Mouse (Mus musculus) ZHBTc4 (cell line): ENCODE results near the gene Ccdc73.
A peak's percentile ranks its signal among the peaks of the same experiment; 100 is the strongest.
"Not testable (repeated sequence)": the region's sequence is repeated elsewhere in the genome, so short reads cannot be mapped to it uniquely, and the experiment has no call there.

ENCODE experiments used
- DNase-seq: peaks from one replicate; pipeline ENCODE4 v3.0.0-alpha.2; 2011; ENCODE audit warnings: low read depth, low spot score

Ccdc73 gene

DNA sequence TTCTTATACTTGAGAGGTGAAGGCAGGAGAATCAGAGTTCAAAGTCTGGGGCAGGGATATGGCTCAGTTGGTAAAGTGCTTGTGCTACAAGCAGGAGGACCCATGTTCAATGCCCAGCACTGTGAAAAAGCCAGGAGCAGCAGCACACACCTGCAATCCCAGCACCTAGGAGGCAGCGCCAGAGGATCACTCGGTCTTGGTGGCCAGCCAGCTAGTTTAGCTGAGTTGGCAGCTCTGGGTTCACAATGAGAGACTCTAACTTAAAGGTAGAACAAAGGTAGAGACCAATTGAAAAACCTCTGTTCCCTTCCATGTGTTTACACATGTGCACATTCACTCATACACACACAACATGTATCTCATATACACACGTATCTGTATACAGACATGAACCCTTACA, 1.5 kb downstream of the Ccdc73 start:
- no peak for DNase-seq

DNA sequence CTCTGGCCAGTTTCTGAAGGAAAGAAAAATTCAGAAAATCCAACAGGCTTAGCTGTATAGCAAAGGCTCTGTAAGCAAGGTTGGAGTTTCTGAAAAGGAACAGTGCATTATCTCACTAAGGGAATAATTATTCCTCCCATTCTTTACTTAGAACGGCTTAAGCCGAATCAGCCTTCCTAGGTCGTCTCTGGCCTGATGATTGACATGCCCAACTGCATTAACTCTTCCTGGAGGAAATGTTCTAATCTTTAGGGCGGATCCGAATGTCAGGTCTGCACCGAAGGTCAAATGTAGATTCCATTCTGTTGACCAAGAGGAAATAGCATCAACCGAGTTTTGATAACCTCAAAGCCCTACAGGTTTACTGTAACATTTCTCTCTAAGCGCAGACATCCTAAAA, 11.2 kb downstream of the Ccdc73 start:
- DNase-seq, result peak; percentile 13

DNA sequence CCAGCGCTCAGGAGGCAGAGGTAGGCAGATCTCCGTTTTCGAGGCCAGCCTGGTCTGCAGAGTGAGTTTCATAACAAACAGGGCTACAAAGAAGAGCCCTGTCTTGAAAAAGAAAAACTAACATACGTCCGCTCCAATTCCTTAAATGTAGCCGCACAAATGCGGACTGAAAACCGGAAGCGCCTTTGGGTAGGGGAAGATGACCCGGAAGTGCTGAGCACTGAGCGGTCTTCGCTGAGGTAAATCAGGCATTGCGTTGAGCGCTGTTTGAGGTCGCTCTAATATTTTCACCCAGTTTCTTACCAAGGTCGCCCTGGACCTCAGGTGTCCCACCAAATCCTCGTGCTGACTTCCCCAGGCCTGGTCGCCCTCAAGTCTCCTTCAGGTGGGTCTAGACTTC, 18.5 kb downstream of the Ccdc73 start:
- DNase-seq, result peak; percentile 30

DNA sequence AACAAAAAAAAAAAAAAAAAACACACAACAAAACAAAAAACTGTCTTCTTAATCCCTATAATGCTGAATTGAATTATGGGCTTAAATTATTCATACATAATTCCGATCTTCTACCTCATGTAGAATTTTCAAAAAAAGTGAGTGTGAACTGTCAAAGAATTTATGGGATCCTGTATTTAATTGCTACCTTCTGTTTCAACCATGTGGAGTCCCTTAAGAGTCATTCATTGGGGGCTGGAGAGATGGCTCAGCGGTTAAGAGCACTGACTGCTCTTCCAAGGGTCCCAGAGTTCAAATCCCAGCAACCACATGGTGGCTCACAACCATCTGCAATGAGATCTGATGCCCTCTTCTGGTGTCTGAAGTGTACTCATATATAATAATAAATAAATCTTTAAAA, 19.7 kb downstream of the Ccdc73 start:
- not testable (repeated sequence) for DNase-seq

DNA sequence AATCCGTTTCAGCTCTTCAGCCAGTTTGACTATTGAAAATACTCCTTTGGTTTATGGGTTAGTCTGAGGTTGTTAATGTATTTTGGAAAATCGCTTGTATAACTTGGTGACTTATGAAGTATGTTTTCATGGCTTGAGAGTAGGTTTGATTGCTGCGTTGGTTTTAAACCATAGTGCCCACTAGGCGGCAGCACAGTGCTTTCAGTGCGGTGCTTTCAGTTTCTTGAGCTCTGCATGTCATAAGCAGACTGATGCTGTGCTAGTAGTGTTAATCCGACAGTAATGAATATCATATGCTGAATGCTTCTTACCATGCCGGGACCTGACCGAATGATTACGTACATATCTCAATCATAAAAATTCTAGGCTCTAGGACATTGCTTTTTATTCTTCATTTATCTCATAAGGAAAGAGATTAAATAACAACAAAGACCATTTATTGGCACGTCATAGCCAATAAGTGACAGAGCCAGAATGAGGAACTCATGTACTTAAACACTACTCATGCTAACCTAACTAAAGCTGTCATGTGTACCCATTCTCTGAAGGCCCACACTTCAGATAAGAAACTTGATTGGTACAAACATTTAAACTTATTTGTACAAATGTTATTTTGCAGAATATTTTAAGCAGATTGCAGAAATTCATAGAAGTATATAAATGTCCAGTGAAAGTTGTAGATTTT, 20.4 kb downstream of the Ccdc73 start:
- peak; percentile 69 for DNase-seq

DNA sequence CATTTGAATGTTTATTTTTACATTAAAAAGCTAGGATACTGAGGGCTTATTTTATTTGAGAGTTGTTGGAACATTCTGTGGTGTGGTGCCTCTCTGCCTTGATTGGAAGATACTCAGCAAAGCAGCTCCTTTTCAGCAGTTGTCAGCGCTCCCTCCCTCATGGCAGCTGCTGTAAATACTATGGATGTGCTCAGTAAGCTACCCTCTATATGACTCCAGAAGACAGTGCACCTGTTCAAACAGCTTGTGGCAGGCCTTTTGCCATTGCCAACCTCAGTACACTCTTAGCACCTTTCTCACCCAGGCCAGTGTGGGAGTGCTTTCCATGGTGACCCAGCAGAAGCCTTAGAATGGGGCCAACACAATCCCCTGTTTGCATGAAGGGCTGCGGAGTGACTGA, 32.4 kb downstream of the Ccdc73 start:
- no peak for DNase-seq

DNA sequence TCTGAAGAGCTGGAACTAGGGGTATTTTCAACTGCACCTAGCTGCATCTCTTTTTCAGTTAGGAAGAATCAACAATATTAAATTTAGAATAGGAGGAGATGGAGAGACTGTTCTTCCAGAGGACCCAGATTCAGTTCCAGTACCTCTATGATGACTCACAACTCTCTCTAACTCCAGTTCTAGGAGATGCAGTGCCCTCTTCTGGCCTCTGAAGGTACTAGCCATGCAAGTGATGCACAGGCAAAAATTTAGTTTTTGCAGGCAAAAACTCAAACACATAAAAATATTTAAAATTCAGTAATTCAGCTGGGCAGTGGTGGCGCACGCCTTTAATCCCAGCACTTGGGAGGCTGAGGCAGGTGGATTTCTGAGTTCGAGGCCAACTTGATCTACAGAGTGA, 48.1 kb downstream of the Ccdc73 start:
- DNase-seq, result peak; percentile 57

DNA sequence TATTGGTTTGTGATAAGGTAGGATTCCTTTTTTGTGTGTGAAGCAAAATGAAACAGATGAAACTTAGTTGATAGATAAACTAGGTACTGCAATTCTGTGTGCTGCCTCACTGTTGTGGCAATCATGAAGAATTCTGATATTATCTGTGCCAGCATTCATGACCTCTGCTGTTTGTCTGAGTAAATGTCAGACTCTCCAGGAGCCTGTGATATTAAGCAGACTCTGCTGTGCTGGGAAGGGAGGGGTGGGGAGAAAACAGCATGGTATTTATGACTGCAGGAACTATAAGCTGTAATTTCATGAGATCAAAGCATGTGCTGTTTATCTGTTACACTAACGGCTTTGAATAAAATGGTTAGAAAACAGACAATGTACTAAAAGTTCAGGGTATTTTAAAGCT, 96.9 kb downstream of the Ccdc73 start:
- no peak for DNase-seq

DNA sequence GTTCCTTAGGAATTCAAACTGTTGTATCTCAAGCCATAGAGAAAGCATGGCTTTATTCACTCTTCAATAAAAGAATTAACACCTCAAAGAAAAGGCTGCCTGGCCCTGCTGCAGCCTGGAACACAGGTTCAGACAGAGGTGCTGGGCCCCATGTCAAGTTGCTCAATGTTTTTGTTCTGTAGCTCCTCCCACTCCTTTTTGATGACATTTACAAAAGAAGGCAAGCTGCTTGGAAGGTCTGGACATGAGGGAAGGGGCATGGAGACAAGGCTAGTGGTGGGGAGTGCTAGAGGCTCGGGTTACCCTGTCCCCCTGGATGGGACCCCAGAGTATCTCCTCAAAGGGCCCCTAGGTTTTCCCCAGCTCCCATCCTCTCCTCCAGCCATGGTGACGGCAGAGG, 114.1 kb downstream of the Ccdc73 start:
- DNase-seq, result peak; percentile 66

DNA sequence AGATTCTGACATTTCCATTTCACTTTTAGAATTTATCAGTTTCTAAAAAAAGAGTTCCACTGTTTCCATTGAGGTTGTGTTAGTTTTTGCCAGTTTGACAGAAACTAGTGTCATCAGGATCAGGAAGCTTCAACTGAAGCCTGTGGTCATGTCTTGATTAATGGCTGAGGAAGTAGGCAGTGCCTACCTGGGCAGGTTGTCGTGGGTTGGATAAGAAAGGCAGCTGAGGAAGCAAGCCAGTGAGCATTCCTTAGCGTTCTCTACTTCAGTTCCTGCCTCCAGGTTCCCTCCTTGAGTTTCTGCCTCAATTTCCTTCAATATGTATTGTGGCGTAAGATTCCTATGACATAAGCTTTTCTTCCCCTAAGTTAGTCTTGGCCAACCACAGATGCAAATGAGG, 118.2 kb downstream of the Ccdc73 start:
- no peak for DNase-seq

DNA sequence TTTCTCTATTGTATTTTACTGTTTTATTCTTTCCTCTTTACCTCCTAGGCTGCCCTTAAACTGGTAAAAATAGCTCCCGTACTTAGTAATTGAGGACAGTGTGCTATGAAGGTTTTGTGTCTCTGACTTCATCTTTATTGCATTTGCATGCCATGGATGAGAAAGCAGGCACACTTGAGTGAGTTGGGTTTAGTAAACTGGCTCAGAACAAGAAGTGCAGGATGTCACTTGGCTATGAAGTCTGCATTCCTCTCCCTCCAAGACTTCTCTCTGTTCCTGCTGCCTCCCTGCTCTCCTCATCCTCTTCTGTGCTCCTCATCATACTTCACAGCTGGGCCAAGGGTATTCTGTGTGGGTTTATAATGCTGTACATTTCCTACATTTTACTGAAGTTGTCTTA, 121.4 kb downstream of the Ccdc73 start:
- DNase-seq, result no peak

DNA sequence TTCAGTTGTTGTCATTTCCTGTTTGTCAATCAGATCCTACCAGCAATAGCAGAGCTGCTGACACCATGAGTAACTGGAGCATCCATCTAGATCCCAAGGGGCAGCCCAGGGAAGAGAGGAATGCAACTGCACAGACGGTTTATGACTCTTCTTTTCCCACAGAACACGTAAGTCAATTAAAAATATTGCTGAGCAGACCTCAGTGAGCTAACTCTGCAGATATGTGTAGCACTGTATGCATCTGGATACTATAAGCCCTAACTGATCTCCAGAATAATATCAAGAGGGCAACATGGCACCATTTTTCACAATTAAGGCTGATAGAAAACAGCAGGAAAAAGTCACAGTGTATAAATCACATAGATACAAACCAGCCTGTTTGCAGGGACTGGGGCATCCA, 126.8 kb downstream of the Ccdc73 start:
- DNase-seq, result no peak

DNA sequence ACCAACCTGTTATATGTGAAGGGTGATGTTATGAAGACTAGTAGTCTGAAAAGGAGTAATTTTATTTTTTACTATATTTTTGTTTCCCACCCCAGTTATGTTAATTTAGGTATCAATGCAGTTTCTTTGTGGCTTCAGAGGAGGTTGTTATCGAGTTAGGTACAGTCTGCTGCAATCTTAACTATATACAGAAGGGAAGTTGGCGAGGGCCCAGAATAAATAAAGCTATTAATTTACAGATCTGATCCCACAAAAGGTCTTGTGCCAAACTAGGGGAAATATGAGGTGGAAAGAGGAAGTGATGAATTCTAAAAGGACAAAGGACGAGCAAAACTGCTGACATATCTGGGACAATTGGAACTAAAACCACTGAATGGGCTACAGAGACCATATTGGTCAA, 128.6 kb downstream of the Ccdc73 start:
- no peak for DNase-seq

DNA sequence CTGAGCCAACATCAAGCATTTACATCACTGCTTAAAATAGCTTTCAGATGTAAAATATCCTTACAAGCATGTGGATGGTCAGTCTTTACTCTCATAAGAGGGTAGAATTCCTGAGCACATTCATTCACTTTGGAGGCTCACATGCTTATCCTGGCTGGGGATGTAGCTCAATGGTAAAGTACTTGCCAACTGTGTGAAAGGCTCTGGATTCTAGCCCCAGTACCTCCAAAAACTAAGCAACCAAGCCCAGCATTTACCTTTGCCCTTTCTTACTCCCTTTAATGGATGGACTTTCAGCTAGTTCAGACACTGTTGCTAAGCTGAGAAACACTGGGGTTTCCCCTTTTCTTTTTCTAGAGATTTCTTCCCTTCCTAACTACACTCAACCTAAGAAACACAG, 139.6 kb downstream of the Ccdc73 start:
- DNase-seq, result no peak

DNA sequence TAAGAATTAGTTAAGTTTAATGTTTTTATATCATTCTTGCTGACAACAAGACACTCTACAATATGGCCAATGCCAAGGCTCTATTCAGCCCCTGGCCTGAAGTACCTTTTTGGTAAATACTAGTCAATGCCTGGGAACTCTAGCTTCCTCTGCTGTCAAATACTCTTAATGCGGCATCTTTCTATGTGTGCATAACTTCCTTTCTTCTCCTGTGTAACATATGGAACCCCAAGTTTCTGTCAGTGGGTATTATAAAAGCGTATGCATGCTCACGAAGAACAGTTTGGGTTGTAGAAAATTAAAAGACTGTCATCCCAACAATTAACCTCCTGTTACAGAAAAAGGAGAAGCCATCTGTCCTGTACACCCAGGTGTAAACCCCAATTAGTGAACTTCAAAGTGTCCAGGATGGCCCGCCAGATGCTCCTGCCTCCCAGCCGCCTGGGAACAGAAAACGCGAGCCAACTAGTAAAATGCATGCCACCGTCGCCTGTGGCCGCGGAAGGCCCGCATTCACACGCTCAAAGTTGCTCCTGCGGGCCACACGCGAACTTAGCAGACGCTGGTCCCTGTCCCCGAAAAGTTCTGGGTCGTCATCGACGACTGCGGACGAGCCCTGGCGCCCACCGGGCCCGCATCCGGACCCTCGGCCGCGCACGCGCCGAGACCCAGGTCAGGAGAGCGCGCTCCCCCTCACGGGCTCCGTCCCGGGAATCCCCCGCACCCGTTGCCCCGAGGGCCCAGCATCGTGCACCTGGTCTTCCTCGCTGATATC, 148.8 kb downstream of the Ccdc73 start:
- DNase-seq, result no peak

DNA sequence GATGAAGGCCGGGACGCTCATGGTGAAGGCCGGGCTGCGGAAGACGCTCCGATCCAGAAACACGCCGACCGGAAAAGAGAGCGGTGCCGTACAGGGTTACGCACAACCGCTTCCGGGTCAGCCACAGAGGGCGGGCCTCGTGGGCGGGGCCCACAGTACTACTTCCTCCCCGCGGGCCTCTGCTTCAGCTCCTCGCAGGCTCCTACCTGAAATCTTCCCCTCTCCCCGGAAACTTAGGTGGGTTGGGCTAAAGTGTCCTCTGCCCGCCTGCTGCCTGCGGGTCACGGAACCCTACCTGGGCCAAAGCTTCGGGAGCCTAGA, 149.3 kb downstream of the Ccdc73 start, which contains the start of gene Eif3m:
Gene Eif3m (minus strand): TSS at position 114 of the 321 bp plus-strand sequence.
- DNase-seq, result peak; percentile 97

DNA sequence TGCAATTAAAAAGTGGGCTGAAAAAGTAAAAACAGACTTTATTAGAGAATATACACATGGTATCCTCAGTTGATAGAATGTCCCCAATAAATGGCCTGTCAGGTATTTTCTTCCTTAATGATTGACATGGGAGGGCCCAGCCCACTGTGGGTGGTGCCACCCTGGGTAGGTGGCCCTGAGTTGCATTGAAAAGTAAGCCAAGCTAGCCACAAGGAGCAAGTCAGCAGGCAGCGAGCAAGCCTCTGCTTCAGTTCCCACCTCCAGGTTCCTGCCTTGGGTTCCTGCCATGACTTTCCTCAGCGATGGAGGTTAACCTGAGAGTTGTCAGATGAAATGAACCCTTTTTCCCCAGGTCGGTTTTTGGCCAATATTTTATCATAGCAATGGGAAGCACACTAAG, 150.2 kb downstream of the Ccdc73 start:
- DNase-seq, result peak; percentile 50

DNA sequence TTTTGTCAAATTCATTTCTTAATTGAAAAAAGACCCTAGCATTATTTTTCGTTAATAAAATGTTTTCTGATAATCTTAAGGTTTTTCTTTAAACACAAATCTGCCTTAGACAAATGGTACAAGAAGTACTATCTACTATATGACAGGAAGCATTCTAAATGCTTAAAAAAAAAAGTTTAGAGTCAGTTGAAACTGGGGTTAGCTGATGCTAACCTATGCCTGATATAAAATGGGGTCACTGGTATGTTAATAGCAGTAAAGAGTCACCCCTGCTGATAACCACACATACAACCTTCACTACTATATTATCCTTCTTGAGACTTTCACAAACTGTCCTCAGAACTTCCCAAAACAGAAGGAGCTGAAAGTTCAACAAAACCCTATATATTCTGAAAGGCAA, 151.9 kb downstream of the Ccdc73 start:
- no peak for DNase-seq

DNA sequence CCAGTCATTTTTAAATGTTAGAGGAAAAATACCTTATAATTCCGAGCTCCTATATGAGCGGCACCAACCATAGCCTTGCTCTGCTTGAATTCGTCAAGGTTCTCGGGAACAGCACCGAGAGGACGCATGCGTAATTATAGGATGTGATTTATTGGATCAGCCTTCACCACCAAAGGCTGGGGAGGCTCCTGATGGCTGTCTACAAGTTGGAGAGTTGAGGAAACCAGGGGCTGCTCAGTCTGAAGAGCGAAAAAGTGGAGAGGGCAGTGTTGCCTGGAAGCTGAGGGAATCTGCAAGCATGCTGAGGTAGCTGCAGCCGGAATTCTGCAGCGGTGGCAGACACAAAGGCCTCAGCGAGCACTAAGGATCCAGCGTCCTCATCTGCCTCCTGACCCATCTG, 153.7 kb downstream of the Ccdc73 start:
- no peak for DNase-seq

DNA sequence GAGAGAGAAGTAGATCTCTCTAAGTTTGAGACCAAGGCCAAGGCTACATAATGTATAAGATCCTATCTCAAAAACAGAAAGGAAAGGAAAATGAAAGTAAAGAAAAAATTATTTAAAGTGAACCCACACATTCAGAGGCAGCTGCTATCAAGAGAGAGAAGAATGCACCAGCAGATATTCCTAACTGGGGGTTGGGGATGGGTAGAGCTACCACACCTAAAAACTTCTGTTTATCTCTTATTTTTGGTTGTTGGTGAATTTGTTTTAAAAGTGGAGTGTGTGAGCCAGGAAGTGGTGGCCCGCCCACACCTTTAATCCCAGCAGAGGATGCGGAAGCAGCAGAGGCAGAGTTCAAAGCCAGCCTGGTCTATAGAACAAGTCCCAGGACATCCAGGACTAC, 154.2 kb downstream of the Ccdc73 start:
- no peak for DNase-seq

DNA sequence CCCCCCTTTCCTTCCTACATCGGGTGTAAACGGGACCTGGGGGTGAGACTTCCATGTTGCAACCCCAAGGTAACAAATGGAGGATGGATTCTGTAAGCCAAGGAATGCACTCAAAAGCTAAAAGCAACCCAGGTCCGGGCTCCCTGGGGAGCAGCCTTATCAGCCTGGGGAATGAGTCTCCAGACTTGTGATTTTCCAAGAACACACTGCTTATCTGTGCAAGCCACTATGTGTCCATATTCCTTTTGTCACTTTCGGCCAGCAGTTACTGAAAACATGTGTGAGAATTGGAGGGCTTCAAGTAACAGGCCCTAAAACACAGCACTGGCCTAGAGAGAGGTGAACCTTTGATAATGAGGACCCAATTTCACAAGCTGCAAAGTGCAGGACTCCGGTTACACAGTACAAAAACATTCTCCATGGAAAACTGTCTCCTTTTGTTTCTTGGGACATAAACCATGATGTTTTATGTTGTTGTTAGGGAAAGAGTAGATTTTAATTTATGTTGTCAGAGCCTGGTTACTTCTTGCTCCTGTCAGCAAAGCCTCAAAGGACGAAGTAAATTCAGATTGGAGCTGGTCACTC, 155.5 kb downstream of the Ccdc73 start:
- no peak for DNase-seq

DNA sequence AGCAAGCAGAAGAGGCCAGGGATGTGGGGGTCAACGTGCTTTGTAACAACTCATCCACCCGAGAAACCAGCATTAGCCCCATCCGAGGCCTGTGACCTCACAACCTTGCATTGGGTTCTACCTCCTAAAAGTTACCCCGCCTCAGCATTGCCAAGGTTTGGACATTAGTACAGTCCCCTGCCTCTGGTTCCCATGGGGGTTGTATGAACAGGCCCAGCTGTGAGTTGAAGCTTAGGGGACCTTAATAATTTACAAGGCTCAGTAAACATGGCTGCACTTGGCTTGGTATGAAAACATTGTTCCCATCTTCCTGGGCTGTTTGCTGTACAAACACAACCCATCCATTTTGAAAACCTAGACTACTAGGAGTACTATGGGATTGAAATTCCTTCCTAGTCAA, 156.2 kb downstream of the Ccdc73 start:
- no peak for DNase-seq

DNA sequence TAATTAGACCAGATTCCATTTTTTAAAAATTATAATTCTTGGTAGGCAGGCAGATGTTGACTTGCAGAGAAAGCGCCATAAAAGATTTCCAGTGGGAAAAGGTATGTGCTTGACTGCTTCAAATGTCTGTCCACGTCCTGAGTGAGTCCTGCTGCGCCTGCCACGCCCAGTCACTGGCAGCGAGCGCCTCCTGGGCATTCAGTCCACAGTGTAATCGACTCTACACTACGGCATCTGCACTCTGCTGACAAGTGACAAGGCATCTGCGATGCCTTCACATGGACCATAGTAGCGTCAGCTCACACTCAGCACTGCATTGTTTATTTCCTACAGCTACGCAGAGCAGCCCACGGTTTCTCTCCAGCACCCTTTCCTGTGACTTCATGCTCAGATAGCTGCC, 158.0 kb downstream of the Ccdc73 start:
- not testable (repeated sequence) for DNase-seq
